Mouse (Mus musculus): Measurements from ENCODE around the gene Zfp951. TPM values are rescaled to one million over a fixed set of nuclear protein-coding genes. Genes with fewer than 3 reads are reported as not detected.
"Not testable (repeated sequence)": the region's sequence is repeated elsewhere in the genome, so short reads cannot be mapped to it uniquely, and the experiment has no call there.

Gene Zfp951
- 2.0 and 2.1 TPM in 2 replicates for polyA plus RNA-seq (2014; fragmentation: Nextera tagmentation; extraction: Ambion mirVana)

DNA sequence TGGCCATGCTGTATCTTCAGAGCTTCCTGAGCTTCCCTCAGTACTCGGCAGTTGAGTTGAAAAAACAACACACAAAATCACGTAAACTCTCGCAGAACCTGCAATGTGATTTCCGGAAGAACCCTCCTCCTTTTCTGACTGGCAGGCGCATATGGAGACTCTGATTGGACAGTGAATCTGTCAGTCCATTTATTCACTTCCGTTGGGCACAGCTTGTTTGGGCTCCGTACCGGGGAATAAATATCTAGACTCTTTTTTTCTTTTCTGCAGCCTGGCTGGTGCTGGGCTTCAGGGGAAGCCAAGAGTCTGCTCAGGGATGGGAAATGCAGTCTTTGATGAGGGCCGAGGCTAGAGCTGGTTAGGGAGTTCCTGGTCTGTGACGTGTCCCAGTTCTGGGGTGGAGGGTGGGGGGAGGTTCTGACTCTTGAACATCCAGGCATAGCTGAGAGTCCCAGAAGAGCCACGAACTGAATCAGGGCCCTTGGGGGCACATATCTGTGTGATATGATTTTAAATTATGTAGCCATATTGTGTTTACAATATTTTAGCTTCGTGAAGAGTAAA is at the start of gene Zfp951:
Gene Zfp951, minus strand, starts transcription at position 109 of the 564 bp plus-strand sequence.
- not testable (repeated sequence) for H3K27me3 ChIP-seq (ENCODE audit: control insufficient read depth, insufficient read depth, low read length); H3K9ac ChIP-seq (ENCODE audit: low read depth, low read length); H3K9me3 ChIP-seq (replicated peaks; ENCODE audit: control insufficient read depth, low read length); H3K4me1 ChIP-seq (ENCODE audit: control insufficient read depth, insufficient read depth, low read length); H3K27ac ChIP-seq (ENCODE audit: low read depth, low read length); H3K36me3 ChIP-seq (ENCODE audit: control insufficient read depth, insufficient read depth, low read length)
- WGBS (ENCODE audit: insufficient replicate concordance), result 28% methylated on average over 11 of the region's 12 CpGs
- Histone ChIP-seq H3K4me2 (peak within 1 kb of the TSS; percentile 24; the same call in 1 of the 2 replicates), H3K4me3 (ENCODE audit: low read depth, low read length) (peak within 1 kb of the TSS; percentile 23; the same call in 1 of the 2 replicates)
- ATAC-seq (replicated peaks; ENCODE audit: insufficient number of reproducible peaks, low FRiP score, low TSS enrichment), result peak; percentile 85

DNA sequence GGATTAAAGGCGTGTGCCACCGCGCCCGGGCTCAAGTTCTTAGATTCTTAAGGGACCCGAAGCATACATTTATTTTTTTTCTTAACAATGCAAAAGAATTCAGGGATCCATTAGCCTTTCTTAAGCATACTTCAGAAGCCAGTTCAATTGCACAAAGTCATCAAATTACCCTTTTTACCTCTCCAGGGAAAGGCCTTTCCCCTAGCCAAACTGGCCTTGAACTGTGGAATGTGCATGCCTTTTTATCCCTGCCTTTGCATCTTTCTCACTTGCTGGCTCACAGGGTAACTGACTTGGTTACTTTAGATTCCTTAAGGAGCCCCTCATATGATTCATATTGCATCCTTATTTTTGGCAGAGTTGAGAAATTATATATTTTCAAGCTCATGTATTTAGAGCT is 46.7 kb upstream of the Zfp951 start:
- 74% methylated on average over 5 of the region's 5 CpGs for WGBS (ENCODE audit: insufficient replicate concordance)
- H3K27me3 ChIP-seq (ENCODE audit: control insufficient read depth, insufficient read depth, low read length), result not testable (repeated sequence)

DNA sequence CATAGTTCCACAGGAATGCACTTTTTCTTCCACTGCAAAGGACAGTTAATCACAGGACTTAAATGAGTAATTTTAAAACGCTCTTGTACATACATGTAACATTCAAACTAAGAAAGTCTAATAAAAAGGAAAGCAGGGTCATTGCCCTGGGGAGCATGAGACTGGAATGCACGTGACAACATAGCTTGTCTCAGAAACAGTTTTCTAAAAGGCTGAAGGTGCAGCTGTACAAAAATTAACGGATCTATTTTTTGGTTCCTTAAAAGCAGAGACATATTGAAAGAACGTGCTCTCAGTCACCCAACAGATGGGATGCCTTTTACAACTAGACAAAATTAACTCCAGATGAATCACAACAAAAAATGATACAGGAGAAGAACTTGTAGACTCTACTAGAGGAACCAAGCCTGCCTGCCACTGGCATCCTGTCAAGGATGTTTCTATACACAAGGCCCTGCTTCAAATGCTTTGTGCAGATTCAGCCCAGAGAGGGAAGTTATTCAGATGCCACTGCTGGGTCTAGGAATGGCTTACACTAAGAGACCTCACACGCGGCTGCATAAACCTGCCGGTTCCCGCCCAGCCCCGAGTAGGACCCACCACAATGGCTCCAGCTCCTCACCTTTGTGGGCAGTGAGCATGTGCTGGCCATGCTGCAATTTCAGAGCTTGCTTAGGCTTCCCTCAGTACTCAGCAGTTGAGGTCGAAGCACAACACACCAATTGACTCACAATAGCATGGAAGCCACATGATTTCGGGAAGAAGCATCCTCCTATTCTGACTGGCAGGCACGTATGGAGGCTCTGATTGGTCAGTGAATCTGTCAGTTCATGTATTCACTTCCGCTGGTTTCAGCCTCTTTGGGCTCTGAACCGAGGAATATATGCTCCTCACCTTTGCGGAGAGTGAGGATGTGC is 567 bp downstream of the Zfp951 start:
- peak overlapping the region; percentile 24; the same call in 1 of the 2 replicates for H3K4me2 ChIP-seq
- peak overlapping the region; percentile 23; the same call in 1 of the 2 replicates for H3K4me3 ChIP-seq (ENCODE audit: low read depth, low read length)
- not testable (repeated sequence) for H3K36me3 ChIP-seq (ENCODE audit: control insufficient read depth, insufficient read depth, low read length); H3K27me3 ChIP-seq (ENCODE audit: control insufficient read depth, insufficient read depth, low read length); H3K27ac ChIP-seq (ENCODE audit: low read depth, low read length); H3K9me3 ChIP-seq (replicated peaks; ENCODE audit: control insufficient read depth, low read length); H3K9ac ChIP-seq (ENCODE audit: low read depth, low read length); H3K4me1 ChIP-seq (ENCODE audit: control insufficient read depth, insufficient read depth, low read length)
- peak; percentile 80 for ATAC-seq (replicated peaks; ENCODE audit: insufficient number of reproducible peaks, low FRiP score, low TSS enrichment)
- 36% methylated on average over 10 of the region's 15 CpGs for WGBS (ENCODE audit: insufficient replicate concordance)

More for the DNA sequence above, 46.7 kb upstream of the Zfp951 start:
- H3K9me3 ChIP-seq (replicated peaks; ENCODE audit: control insufficient read depth, low read length); H3K27ac ChIP-seq (ENCODE audit: low read depth, low read length); ATAC-seq (replicated peaks; ENCODE audit: insufficient number of reproducible peaks, low FRiP score, low TSS enrichment); H3K4me1 ChIP-seq (ENCODE audit: control insufficient read depth, insufficient read depth, low read length); H3K9ac ChIP-seq (ENCODE audit: low read depth, low read length); H3K4me2 ChIP-seq; H3K4me3 ChIP-seq (ENCODE audit: low read depth, low read length); H3K36me3 ChIP-seq (ENCODE audit: control insufficient read depth, insufficient read depth, low read length): not testable (repeated sequence)

DNA sequence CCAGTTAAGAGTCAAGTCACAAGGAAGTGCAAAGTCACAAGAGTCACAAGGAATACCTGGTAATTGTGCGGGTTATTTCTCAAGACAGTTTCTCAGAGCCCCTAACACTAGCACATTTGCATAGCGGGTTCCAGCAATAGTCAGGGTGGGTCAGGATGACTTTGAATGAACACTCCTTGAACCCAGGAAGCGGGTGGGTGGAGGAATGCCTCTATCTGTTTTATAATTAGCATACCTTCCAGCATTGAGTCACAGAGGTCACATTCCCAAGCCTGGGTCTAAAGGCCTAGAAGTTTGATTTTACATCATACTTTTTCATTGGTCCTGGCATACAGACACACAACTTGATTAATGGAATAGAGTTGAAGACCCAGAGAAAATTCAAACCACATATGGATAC is 5.3 kb downstream of the Zfp951 start:
- H3K27me3 ChIP-seq (ENCODE audit: control insufficient read depth, insufficient read depth, low read length); H3K27ac ChIP-seq (ENCODE audit: low read depth, low read length); H3K36me3 ChIP-seq (ENCODE audit: control insufficient read depth, insufficient read depth, low read length); ATAC-seq (replicated peaks; ENCODE audit: insufficient number of reproducible peaks, low FRiP score, low TSS enrichment); H3K4me3 ChIP-seq (ENCODE audit: low read depth, low read length); H3K9me3 ChIP-seq (replicated peaks; ENCODE audit: control insufficient read depth, low read length); H3K4me1 ChIP-seq (ENCODE audit: control insufficient read depth, insufficient read depth, low read length); H3K9ac ChIP-seq (ENCODE audit: low read depth, low read length); H3K4me2 ChIP-seq: not testable (repeated sequence)
- 77% methylated on average over 3 of the region's 3 CpGs for WGBS (ENCODE audit: insufficient replicate concordance)

DNA sequence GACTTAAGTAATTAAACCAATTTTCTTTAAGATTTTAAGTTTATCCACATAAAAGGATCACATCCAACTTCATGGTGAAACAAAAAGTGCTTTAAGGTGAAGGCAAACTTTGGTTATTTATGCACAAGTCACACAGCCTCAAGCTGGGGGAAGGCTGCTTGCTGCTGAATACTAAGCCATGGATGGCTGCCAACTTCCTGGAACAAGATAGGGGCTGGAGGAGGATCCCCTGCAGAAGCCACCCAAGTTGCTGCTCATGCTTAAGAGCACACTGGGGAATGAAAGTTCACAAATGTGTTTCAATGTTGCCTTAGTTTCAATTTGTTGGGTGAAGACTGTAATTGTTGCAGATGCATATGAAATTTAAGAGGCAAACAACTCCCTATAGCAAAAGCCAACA is 26.5 kb downstream of the Zfp951 start:
- ATAC-seq (replicated peaks; ENCODE audit: insufficient number of reproducible peaks, low FRiP score, low TSS enrichment), result no peak
- H3K27ac ChIP-seq (ENCODE audit: low read depth, low read length), result no peak overlapping the region
- H3K36me3 ChIP-seq (ENCODE audit: control insufficient read depth, insufficient read depth, low read length), result 0 out of 2 replicates have a peak, but pooled peaks cover 2% of the 10 kb centered on the region
- no peaks in the 10 kb centered on the region for H3K27me3 ChIP-seq (ENCODE audit: control insufficient read depth, insufficient read depth, low read length)
- no peak overlapping the region for H3K9ac ChIP-seq (ENCODE audit: low read depth, low read length)
- no peak overlapping the region for H3K4me3 ChIP-seq (ENCODE audit: low read depth, low read length)
- no peak overlapping the region for H3K4me2 ChIP-seq
- peaks cover 18% of the 10 kb centered on the region for H3K9me3 ChIP-seq (replicated peaks; ENCODE audit: control insufficient read depth, low read length)
- no peaks in the 10 kb centered on the region for H3K4me1 ChIP-seq (ENCODE audit: control insufficient read depth, insufficient read depth, low read length)

DNA sequence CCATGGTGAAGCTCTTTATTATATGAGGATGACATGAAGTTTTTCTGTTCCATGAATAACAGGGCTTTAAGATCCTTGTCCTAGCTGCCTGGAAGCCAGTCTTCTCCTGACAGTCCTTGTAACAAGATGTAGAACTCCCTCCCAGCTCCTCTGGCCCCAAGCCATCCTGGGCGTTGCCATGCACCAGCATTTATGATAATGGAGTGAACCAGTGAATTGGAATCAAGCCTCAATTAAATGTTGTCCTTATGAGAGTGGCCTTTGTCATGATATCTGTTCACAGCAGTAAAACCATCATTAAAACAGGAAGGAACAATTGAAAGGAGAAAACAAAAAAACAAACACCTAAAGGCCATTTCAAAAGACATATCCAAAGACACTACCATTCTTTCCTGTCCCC is 30.3 kb downstream of the Zfp951 start:
- H3K4me2 ChIP-seq, result no peak overlapping the region
- H3K27ac ChIP-seq (ENCODE audit: low read depth, low read length), result no peak overlapping the region
- no peak for ATAC-seq (replicated peaks; ENCODE audit: insufficient number of reproducible peaks, low FRiP score, low TSS enrichment)
- peaks cover 17% of the 10 kb centered on the region for H3K9me3 ChIP-seq (replicated peaks; ENCODE audit: control insufficient read depth, low read length)
- H3K4me3 ChIP-seq (ENCODE audit: low read depth, low read length), result no peak overlapping the region
- 55% methylated on average over 1 of the region's 1 CpGs for WGBS (ENCODE audit: insufficient replicate concordance)
- no peaks in the 10 kb centered on the region for H3K36me3 ChIP-seq (ENCODE audit: control insufficient read depth, insufficient read depth, low read length)
- no peak overlapping the region for H3K9ac ChIP-seq (ENCODE audit: low read depth, low read length)
- no peaks in the 10 kb centered on the region for H3K27me3 ChIP-seq (ENCODE audit: control insufficient read depth, insufficient read depth, low read length)
- no peaks in the 10 kb centered on the region for H3K4me1 ChIP-seq (ENCODE audit: control insufficient read depth, insufficient read depth, low read length)

DNA sequence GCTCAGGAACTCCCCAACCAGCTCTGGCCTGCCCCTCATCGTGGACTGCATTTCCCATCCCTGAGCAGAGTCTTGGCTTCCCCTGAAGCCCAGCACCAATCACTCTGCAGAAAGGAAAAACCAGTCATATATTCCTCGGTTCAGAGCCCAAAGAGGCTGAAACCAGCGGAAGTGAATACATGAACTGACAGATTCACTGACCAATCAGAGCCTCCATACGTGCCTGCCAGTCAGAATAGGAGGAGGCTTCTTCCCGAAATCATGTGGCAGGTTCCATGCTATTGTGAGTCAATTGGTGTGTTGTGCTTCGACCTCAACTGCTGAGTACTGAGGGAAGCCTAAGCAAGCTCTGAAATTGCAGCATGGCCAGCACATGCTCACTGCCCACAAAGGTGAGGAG is 89.7 kb downstream of the Zfp951 start:
- not testable (repeated sequence) for H3K4me2 ChIP-seq; ATAC-seq (replicated peaks; ENCODE audit: insufficient number of reproducible peaks, low FRiP score, low TSS enrichment); H3K36me3 ChIP-seq (ENCODE audit: control insufficient read depth, insufficient read depth, low read length); H3K9me3 ChIP-seq (replicated peaks; ENCODE audit: control insufficient read depth, low read length); H3K4me3 ChIP-seq (ENCODE audit: low read depth, low read length); H3K9ac ChIP-seq (ENCODE audit: low read depth, low read length); H3K27me3 ChIP-seq (ENCODE audit: control insufficient read depth, insufficient read depth, low read length); H3K27ac ChIP-seq (ENCODE audit: low read depth, low read length); H3K4me1 ChIP-seq (ENCODE audit: control insufficient read depth, insufficient read depth, low read length)
- 70% methylated on average over 6 of the region's 6 CpGs for WGBS (ENCODE audit: insufficient replicate concordance)
